Mouse (Mus musculus) lung, embryonic 15.5 days (tissue): ENCODE measurements around the gene Pacsin1. TPM values are rescaled to one million over a fixed set of nuclear protein-coding genes. Genes with fewer than 3 reads are reported as not detected.

Experiments
- ATAC-seq: fragments of 200-750 bp; cut with Nextera tagmentation; 2 replicates; pipeline ENCODE4 v1.8.0; 2017; ENCODE audit warnings: moderate number of reproducible peaks, borderline replicate concordance; ENCODE audit not compliant: low FRiP score, low TSS enrichment; ENCODE audit errors: extremely low read depth
- H3K27ac ChIP-seq: fragments of 300-500 bp; sonication (generic); 2 replicates; pipeline ENCODE4 v1.5.1; 2015; ENCODE audit warnings: moderate library complexity, mild to moderate bottlenecking, inconsistent platforms
- H3K27me3 ChIP-seq: fragments of 300-500 bp; sonication (generic); 2 replicates; pipeline ENCODE4 v1.6.1; 2015; ENCODE audit warnings: inconsistent platforms
- H3K36me3 ChIP-seq: fragments of 300-500 bp; sonication (generic); 2 replicates; pipeline ENCODE4 v1.6.1; 2015; ENCODE audit warnings: inconsistent platforms
- H3K4me1 ChIP-seq: fragments of 300-500 bp; sonication (generic); 2 replicates; pipeline ENCODE4 v1.6.1; 2015; ENCODE audit warnings: inconsistent platforms
- H3K4me2 ChIP-seq: fragments of 300-500 bp; sonication (generic); 2 replicates; pipeline ENCODE4 v1.6.1; 2015; ENCODE audit warnings: inconsistent platforms, mild to moderate bottlenecking, moderate library complexity
- H3K4me3 ChIP-seq: fragments of 300-500 bp; sonication (generic); 2 replicates; pipeline ENCODE4 v1.5.1; 2015; ENCODE audit warnings: mild to moderate bottlenecking, inconsistent platforms
- H3K9ac ChIP-seq: fragments of 300-500 bp; sonication (generic); 2 replicates; pipeline ENCODE4 v1.6.1; 2015; ENCODE audit warnings: inconsistent platforms
- H3K9me3 ChIP-seq: fragments of 300-500 bp; sonication (generic); 2 replicates; pipeline ENCODE4 v1.6.1; 2016; ENCODE audit warnings: inconsistent platforms
- WGBS: fragments of 180-500 bp; shearing (Covaris S2); methylation state at CpG from one replicate; pipeline ENCODE4 v1.1.7; 2015; 5-methylcytosine and 5-hydroxymethylcytosine counted together
- polyA plus RNA-seq: library from polyadenylated mRNA; unstranded; fragments of >200 nt; fragmentation: Nextera tagmentation; extraction: Ambion mirVana; gene quantifications from 2 replicates; pipeline ENCODE4 v1.2.1, GENCODE M21; 2015

Pacsin1 gene
- polyA plus RNA-seq, 1 experiment from 2014 or later: 0.61 TPM

DNA sequence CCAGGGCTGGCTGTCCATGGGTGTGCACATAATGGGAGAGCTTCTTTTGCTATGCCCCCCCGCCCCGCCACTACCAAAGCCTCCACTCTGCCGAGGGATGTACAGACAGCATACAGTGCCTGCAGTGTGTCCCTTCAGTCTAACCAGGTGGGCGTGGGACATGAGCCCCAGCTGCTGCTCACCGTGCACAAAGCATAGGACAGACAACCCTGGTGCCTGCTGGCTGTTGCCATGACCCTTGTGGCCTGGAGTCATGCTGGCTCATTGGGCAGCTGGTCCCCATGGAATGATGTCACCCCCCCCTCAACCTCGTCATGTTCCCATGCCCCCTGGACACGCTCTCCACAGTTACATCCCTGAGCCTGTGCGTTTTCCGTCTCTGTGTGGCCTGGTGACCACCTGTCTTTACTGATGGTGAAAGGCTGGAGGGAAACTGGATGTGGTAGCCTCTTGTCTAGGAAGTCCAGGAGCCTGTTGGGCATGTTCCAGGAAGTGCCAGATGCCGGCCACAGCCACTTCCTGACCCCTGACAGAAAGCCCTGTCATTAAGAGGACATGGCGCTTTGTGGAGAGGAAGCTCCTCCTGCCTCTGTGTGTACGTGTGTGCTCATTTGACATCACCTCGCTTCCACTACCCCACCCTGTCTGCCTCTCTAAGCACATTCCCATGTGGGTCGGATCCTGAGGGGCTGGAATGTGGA, 35.8 kb downstream of the Pacsin1 start:
- Histone ChIP-seq H3K9me3 (no peaks in the 10 kb centered on the region), H3K4me1 (no peaks in the 10 kb centered on the region), H3K4me2 (no peak overlapping the region), H3K27me3 (peaks cover 22% of the 10 kb centered on the region), H3K36me3 (no peaks in the 10 kb centered on the region), H3K9ac (no peak overlapping the region), H3K27ac (no peak overlapping the region), H3K4me3 (no peak overlapping the region)
- 0 out of 2 replicates have a peak, but pooled peaks have one; percentile 12 for ATAC-seq
- 58% methylated on average over 14 of the region's 14 CpGs for WGBS

- H3K36me3 ChIP-seq: no peaks in the 10 kb centered on the region
- no peak overlapping the region for H3K27ac ChIP-seq
- ATAC-seq: no peak
- H3K9ac ChIP-seq: no peak overlapping the region
- H3K4me2 ChIP-seq: no peak overlapping the region
- 84% methylated on average over 17 of the region's 17 CpGs for WGBS
- H3K9me3 ChIP-seq: no peaks in the 10 kb centered on the region
- H3K4me3 ChIP-seq: no peak overlapping the region
- no peaks in the 10 kb centered on the region for H3K27me3 ChIP-seq
- H3K4me1 ChIP-seq: peaks cover 11% of the 10 kb centered on the region
Observed at GRCm38 (mm10) chr17:27699641-27700244, 44.4 kb downstream of the Pacsin1 start.

GRCm38 (mm10) chr17:27700812-27701211, 45.5 kb downstream of the Pacsin1 start:
- no peak overlapping the region for H3K27ac ChIP-seq
- peaks cover 11% of the 10 kb centered on the region for H3K4me1 ChIP-seq
- no peak overlapping the region for H3K4me3 ChIP-seq
- H3K4me2 ChIP-seq: no peak overlapping the region
- no peak overlapping the region for H3K9ac ChIP-seq
- H3K9me3 ChIP-seq: no peaks in the 10 kb centered on the region
- H3K36me3 ChIP-seq: no peaks in the 10 kb centered on the region
- WGBS: 70% methylated on average over 2 of the region's 2 CpGs
- no peaks in the 10 kb centered on the region for H3K27me3 ChIP-seq
- no peak for ATAC-seq

DNA sequence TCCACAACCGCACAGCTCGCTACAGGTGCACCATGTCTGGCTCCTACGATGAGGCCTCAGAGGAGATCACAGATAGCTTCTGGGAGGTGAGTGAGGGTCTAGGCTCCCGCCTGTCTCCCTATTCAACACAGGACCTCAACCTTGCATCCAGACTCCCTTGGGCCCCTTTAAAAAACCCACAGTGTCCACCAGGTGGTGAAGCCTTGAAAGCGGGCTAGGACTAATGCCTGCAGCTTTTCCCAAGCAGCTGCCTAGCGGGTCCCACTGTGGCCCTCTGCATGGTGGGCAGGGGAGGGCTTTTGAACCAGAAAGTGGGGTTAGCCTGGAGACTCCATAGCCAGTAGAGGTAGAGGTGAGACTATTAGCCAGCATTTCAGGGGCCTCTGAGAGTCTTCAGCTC, 46.5 kb downstream of the Pacsin1 start:
- Histone ChIP-seq H3K27ac (no peak overlapping the region), H3K4me2 (no peak overlapping the region), H3K27me3 (peaks cover 4% of the 10 kb centered on the region; the same call in 1 of the 2 replicates), H3K9ac (no peak overlapping the region), H3K36me3 (no peaks in the 10 kb centered on the region), H3K4me3 (no peak overlapping the region), H3K9me3 (no peaks in the 10 kb centered on the region), H3K4me1 (peaks cover 11% of the 10 kb centered on the region)
- ATAC-seq: no peak
- WGBS: 71% methylated on average over 6 of the region's 6 CpGs

DNA sequence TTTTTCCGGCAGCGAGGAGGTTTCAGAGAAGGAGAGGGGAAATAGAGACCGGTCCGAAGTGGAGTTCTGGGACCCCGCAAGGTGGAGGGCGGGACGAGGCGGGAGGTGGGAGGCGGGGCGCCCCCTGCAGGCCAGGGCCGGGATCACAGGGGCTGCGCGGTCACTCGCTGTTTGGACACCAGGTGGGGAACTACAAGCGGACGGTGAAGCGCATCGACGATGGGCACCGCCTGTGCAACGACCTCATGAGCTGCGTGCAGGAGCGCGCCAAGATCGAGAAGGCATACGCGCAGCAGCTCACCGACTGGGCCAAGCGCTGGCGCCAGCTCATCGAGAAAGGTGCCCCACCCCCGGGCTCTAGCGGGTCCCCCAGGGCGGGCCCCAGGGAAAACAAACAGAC, 47.2 kb downstream of the Pacsin1 start:
- 0 out of 2 replicates have a peak, but pooled peaks have one; percentile 46 for ATAC-seq
- Histone ChIP-seq H3K4me1 (peaks cover 13% of the 10 kb centered on the region), H3K4me2 (peak overlapping the region; percentile 82), H3K27ac (no peak overlapping the region), H3K4me3 (peak overlapping the region; percentile 35), H3K9ac (peak overlapping the region; percentile 47), H3K9me3 (no peaks in the 10 kb centered on the region), H3K36me3 (no peaks in the 10 kb centered on the region), H3K27me3 (peaks cover 8% of the 10 kb centered on the region; the same call in 1 of the 2 replicates)
- WGBS: under 1% methylated on average over 32 of the region's 34 CpGs

GRCm38 (mm10) chr17:27703961-27704621, 48.8 kb downstream of the Pacsin1 start:
- Histone ChIP-seq H3K36me3 (no peaks in the 10 kb centered on the region), H3K9ac (no peak overlapping the region), H3K4me3 (no peak overlapping the region), H3K27me3 (peaks cover 8% of the 10 kb centered on the region; the same call in 1 of the 2 replicates), H3K4me2 (no peak overlapping the region), H3K27ac (no peak overlapping the region), H3K9me3 (no peaks in the 10 kb centered on the region), H3K4me1 (peaks cover 26% of the 10 kb centered on the region)
- no peak for ATAC-seq
- 53% methylated on average over 5 of the region's 5 CpGs for WGBS

DNA sequence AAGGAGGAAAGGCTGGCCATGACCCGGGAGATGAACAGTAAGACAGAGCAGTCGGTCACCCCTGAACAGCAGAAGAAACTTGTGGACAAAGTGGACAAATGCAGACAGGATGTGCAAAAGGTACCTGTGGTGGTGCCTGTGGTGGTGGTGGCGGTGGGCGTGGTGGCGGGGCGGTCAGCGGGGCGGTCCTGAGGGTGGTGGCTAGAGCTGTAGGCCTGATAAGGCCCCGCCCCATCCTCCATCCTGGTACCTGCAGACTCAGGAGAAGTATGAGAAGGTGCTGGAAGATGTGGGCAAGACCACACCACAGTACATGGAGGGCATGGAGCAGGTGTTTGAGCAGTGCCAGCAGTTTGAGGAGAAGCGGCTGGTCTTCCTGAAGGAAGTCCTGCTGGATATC, 50.4 kb downstream of the Pacsin1 start:
- WGBS: 37% methylated on average over 10 of the region's 10 CpGs
- no peak for ATAC-seq
- H3K27me3 ChIP-seq: peaks cover 8% of the 10 kb centered on the region; the same call in 1 of the 2 replicates

DNA sequence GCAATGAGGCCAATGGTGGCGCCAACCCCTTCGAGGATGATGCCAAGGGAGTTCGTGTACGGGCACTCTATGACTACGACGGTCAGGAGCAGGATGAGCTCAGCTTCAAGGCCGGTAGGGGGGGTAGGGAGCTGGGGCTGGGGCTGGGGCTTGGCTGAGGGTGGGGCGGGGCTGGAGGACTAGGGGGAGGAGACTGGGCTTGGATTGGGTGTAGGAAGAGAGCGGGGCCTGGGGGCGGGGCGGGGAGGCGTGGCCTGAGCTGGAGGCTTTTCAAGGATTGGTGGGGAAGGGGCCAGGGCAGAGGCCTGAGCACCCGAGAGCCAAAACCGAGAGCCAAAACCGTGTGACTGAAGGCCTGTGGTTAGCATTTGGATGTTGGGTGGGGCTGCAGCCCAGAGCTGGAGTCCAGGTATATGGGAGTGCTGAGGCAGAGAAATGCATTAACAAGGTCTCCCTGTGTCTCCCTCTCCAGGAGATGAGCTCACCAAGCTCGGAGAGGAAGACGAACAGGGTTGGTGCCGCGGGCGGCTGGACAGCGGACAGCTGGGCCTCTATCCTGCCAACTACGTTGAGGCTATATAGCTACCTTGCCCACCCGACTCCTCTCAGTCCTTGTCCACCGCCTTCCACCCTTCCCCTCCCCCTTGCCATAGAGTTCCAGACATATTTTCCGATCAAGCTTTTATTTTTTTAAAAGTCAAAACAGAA, 52.8 kb downstream of the Pacsin1 start:
- no peaks in the 10 kb centered on the region for H3K36me3 ChIP-seq
- peak overlapping the region; percentile 37 for H3K9ac ChIP-seq
- peak overlapping the region; percentile 33 for H3K4me3 ChIP-seq
- H3K4me1 ChIP-seq: peaks cover 19% of the 10 kb centered on the region
- H3K4me2 ChIP-seq: peak overlapping the region; percentile 71
- H3K27ac ChIP-seq: peak overlapping the region; percentile 47; the same call in 1 of the 2 replicates
- WGBS: 2% methylated on average over 25 of the region's 25 CpGs
- no peaks in the 10 kb centered on the region for H3K9me3 ChIP-seq
- peak; percentile 91 for ATAC-seq
- H3K27me3 ChIP-seq: peaks cover 8% of the 10 kb centered on the region; the same call in 1 of the 2 replicates

More for the DNA sequence above, 50.4 kb downstream of the Pacsin1 start:
- Histone ChIP-seq H3K9me3 (no peaks in the 10 kb centered on the region), H3K4me2 (no peak overlapping the region), H3K4me3 (no peak overlapping the region), H3K27ac (no peak overlapping the region), H3K4me1 (peaks cover 26% of the 10 kb centered on the region), H3K9ac (no peak overlapping the region), H3K36me3 (no peaks in the 10 kb centered on the region)

DNA sequence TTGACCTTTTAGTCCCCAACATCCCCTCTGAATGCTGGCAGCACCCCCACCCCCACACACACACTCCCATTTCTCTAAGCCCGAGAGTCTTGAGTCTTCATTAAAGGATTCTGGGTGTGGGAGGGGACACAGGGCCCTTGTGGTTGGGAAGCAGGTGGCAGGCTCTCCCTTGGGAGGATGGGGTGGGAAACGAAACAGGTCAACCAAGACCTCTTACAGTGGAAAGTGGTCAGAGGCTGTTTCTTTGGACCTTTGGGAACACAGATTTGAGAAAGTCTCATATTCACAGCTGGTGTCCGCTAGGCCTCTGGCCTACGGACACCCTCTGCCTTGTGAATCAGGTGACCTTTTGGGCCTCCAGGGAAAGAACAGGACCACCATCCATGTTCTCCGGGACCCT, 54.3 kb downstream of the Pacsin1 start:
- Histone ChIP-seq H3K4me3 (no peak overlapping the region), H3K9me3 (no peaks in the 10 kb centered on the region), H3K4me1 (peaks cover 15% of the 10 kb centered on the region), H3K9ac (no peak overlapping the region), H3K27me3 (peaks cover 8% of the 10 kb centered on the region; the same call in 1 of the 2 replicates), H3K4me2 (no peak overlapping the region), H3K36me3 (no peaks in the 10 kb centered on the region), H3K27ac (no peak overlapping the region)
- WGBS: 76% methylated on average over 5 of the region's 5 CpGs
- no peak for ATAC-seq

DNA sequence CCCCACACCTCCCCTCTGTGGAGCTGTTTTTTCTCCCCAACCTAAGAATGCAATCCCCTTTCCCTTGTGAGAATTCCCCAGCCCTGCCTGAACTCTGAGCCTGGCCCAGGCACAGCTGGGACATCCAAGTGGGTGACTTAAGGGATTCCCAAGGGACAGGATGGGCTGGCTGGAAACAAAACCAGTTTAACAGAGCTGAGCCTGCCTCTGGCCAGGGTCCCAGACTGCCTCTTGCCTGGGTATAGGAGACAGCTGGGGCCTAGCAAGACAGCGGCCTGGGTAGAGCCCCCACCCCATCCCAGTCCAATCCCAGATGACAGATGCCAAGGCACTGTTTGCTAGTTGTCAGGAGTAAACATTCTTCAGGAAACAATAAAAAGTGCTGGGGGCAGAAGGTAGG, 57.5 kb downstream of the Pacsin1 start:
- H3K4me3 ChIP-seq: no peak overlapping the region

DNA sequence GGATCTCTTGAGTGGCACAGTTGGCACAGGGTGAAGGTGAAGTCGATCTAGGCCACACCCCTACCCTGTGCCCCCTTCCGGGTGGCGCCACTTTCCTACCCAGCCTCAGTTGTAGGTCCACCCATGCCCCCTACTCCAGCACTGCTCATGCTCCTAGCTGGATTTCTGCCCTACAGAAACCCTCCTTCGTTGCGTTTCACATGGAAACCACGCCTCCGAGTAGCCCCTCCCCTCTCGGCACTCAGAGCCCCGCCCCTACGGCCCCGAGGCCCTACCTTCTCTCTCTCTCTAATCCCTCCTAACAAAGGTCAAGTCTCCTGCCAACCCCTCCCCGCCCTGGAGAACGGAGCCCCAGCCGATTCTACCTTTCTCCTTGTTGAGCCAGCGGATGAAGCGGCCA, 61.5 kb downstream of the Pacsin1 start:
- Histone ChIP-seq H3K27ac (no peak overlapping the region), H3K4me3 (peak overlapping the region; percentile 16), H3K4me1 (no peaks in the 10 kb centered on the region), H3K36me3 (no peaks in the 10 kb centered on the region), H3K27me3 (peaks cover 7% of the 10 kb centered on the region; the same call in 1 of the 2 replicates), H3K9me3 (no peaks in the 10 kb centered on the region), H3K4me2 (peak overlapping the region; percentile 47), H3K9ac (no peak overlapping the region)
- no peak for ATAC-seq
- WGBS: 6% methylated on average over 16 of the region's 16 CpGs

More for the DNA sequence above, 57.5 kb downstream of the Pacsin1 start:
- Histone ChIP-seq H3K4me1 (peaks cover 10% of the 10 kb centered on the region), H3K4me2 (no peak overlapping the region), H3K36me3 (no peaks in the 10 kb centered on the region), H3K9ac (no peak overlapping the region), H3K9me3 (no peaks in the 10 kb centered on the region), H3K27ac (no peak overlapping the region), H3K27me3 (peaks cover 6% of the 10 kb centered on the region; the same call in 1 of the 2 replicates)
- peak; percentile 45; the same call in 1 of the 2 replicates for ATAC-seq
- 30% methylated on average over 1 of the region's 1 CpGs for WGBS
